Mouse (Mus musculus) bone marrow macrophage, adult 2 months (primary cell): ENCODE measurements at regions not wholly inside any gene's neighbourhood (a gene's known extent, or its start where the extent isn't known, plus 50 kb on each side); places are given as distances from the start of the nearest gene placed in this dataset.

ENCODE experiments used
- CTCF ChIP-seq: IDR thresholded peaks from 2 replicates; pipeline ENCODE4 v1.5.1; 2012; ENCODE audit warnings: low read depth, mild to moderate bottlenecking, low read length, moderate library complexity
- POLR2A ChIP-seq: IDR thresholded peaks from 2 replicates; pipeline ENCODE4 v1.6.1; 2012; ENCODE audit warnings: mild to moderate bottlenecking, low read depth, low read length, borderline replicate concordance

GRCm38 (mm10) chr4:125339056-125339455 is 151.4 kb upstream of the Grik3 start:
- TF ChIP-seq POLR2A (no peak), CTCF (no peak)
